Mouse (Mus musculus) liver, embryonic 12.5 days (tissue): Measurements from ENCODE around the gene Chrna9. TPM values are rescaled to one million over a fixed set of nuclear protein-coding genes. Genes with fewer than 3 reads are reported as not detected.

ENCODE experiments used
- ATAC-seq: fragments of 200-750 bp; cut with Nextera tagmentation; 2 replicates; pipeline ENCODE4 v1.8.0; 2017; ENCODE audit warnings: moderate number of reproducible peaks, mild to moderate bottlenecking, moderate library complexity
- H3K27ac ChIP-seq: fragments of 300-500 bp; sonication (generic); 2 replicates; pipeline ENCODE4 v1.5.1; 2016; ENCODE audit warnings: mild to moderate bottlenecking
- H3K27me3 ChIP-seq: fragments of 300-500 bp; sonication (generic); replicated peaks from 2 replicates; pipeline ENCODE4 v1.6.1; 2016; ENCODE audit warnings: mild to moderate bottlenecking, moderate library complexity
- H3K36me3 ChIP-seq: fragments of 300-500 bp; sonication (generic); 2 replicates; pipeline ENCODE4 v1.6.1; 2016; ENCODE audit warnings: mild to moderate bottlenecking, moderate library complexity
- H3K4me1 ChIP-seq: fragments of 300-500 bp; sonication (generic); 2 replicates; pipeline ENCODE4 v1.6.1; 2016
- H3K4me2 ChIP-seq: fragments of 300-500 bp; sonication (generic); 2 replicates; pipeline ENCODE4 v1.6.1; 2016; ENCODE audit warnings: mild to moderate bottlenecking, moderate library complexity
- H3K4me3 ChIP-seq: fragments of 300-500 bp; sonication (generic); 2 replicates; pipeline ENCODE4 v1.5.1; 2016; ENCODE audit warnings: mild to moderate bottlenecking, moderate library complexity
- H3K9ac ChIP-seq: fragments of 300-500 bp; sonication (generic); 2 replicates; pipeline ENCODE4 v1.6.1; 2016; ENCODE audit warnings: mild to moderate bottlenecking, moderate library complexity
- H3K9me3 ChIP-seq: fragments of 300-500 bp; sonication (generic); replicated peaks from 2 replicates; pipeline ENCODE4 v1.6.1; 2016; ENCODE audit warnings: mild to moderate bottlenecking, moderate library complexity
- WGBS: fragments of 180-500 bp; shearing (Covaris S2); methylation state at CpG from one replicate; pipeline ENCODE4 v1.1.7; 2016; ENCODE audit not compliant: insufficient replicate concordance; 5-methylcytosine and 5-hydroxymethylcytosine counted together
- polyA plus RNA-seq: library from polyadenylated mRNA; unstranded; fragments of >200 nt; fragmentation: Nextera tagmentation; extraction: Ambion mirVana; gene quantifications from 2 replicates; pipeline ENCODE4 v1.2.1, GENCODE M21; 2016

The Chrna9 gene
- polyA plus RNA-seq, 1 experiment from 2014 or later: not detected

GRCm38 (mm10) chr5:65920701-65921426, 13.9 kb upstream of the Chrna9 start:
- Histone ChIP-seq H3K4me3 (no peak overlapping the region), H3K9me3 (no peaks in the 10 kb centered on the region), H3K4me1 (peaks cover 9% of the 10 kb centered on the region; the same call in 1 of the 2 replicates), H3K36me3 (no peaks in the 10 kb centered on the region), H3K27ac (no peak overlapping the region), H3K27me3 (no peaks in the 10 kb centered on the region), H3K9ac (no peak overlapping the region), H3K4me2 (no peak overlapping the region)
- no peak for ATAC-seq
- 70% methylated on average over 12 of the region's 12 CpGs for WGBS

GRCm38 (mm10) chr5:65921477-65922138, 13.1 kb upstream of the Chrna9 start:
- no peak for ATAC-seq
- Histone ChIP-seq H3K27ac (no peak overlapping the region), H3K27me3 (no peaks in the 10 kb centered on the region), H3K4me1 (peaks cover 9% of the 10 kb centered on the region; the same call in 1 of the 2 replicates), H3K9me3 (no peaks in the 10 kb centered on the region), H3K9ac (no peak overlapping the region), H3K36me3 (no peaks in the 10 kb centered on the region), H3K4me3 (no peak overlapping the region), H3K4me2 (no peak overlapping the region)
- 60% methylated on average over 9 of the region's 9 CpGs for WGBS

GRCm38 (mm10) chr5:65926666-65927065, 8.1 kb upstream of the Chrna9 start:
- Histone ChIP-seq H3K27me3 (no peaks in the 10 kb centered on the region), H3K9me3 (no peaks in the 10 kb centered on the region), H3K4me3 (no peak overlapping the region), H3K4me2 (no peak overlapping the region), H3K27ac (no peak overlapping the region), H3K4me1 (no peaks in the 10 kb centered on the region), H3K9ac (no peak overlapping the region), H3K36me3 (no peaks in the 10 kb centered on the region)
- ATAC-seq: no peak
- 74% methylated on average over 6 of the region's 6 CpGs for WGBS

GRCm38 (mm10) chr5:65929162-65929561, 5.6 kb upstream of the Chrna9 start:
- Histone ChIP-seq H3K27me3 (no peaks in the 10 kb centered on the region), H3K4me3 (no peak overlapping the region), H3K36me3 (no peaks in the 10 kb centered on the region), H3K4me1 (no peaks in the 10 kb centered on the region), H3K4me2 (no peak overlapping the region), H3K27ac (no peak overlapping the region), H3K9ac (no peak overlapping the region), H3K9me3 (no peaks in the 10 kb centered on the region)
- ATAC-seq: no peak
- 30% methylated on average over 7 of the region's 7 CpGs for WGBS

GRCm38 (mm10) chr5:65930171-65930570, 4.5 kb upstream of the Chrna9 start:
- Histone ChIP-seq H3K4me3 (no peak overlapping the region), H3K9ac (no peak overlapping the region), H3K4me1 (no peaks in the 10 kb centered on the region), H3K27me3 (no peaks in the 10 kb centered on the region), H3K36me3 (no peaks in the 10 kb centered on the region), H3K9me3 (no peaks in the 10 kb centered on the region), H3K27ac (no peak overlapping the region), H3K4me2 (no peak overlapping the region)
- 65% methylated on average over 4 of the region's 4 CpGs for WGBS
- ATAC-seq: no peak

- 68% methylated on average over 4 of the region's 4 CpGs for WGBS
- no peak overlapping the region for H3K27ac ChIP-seq
- no peak overlapping the region for H3K9ac ChIP-seq
- H3K9me3 ChIP-seq: no peaks in the 10 kb centered on the region
- no peaks in the 10 kb centered on the region for H3K4me1 ChIP-seq
- ATAC-seq: no peak
- H3K4me3 ChIP-seq: no peak overlapping the region
- no peaks in the 10 kb centered on the region for H3K36me3 ChIP-seq
- 0 out of 2 replicates have a peak, but pooled peaks cover 2% of the 10 kb centered on the region for H3K27me3 ChIP-seq
- no peak overlapping the region for H3K4me2 ChIP-seq
These were observed 1.5 kb upstream of the Chrna9 start for GRCm38 (mm10) chr5:65933258-65933657.

- 74% methylated on average over 2 of the region's 2 CpGs for WGBS
- no peak overlapping the region for H3K4me3 ChIP-seq
- no peak overlapping the region for H3K9ac ChIP-seq
These were observed 957 bp upstream of the Chrna9 start for GRCm38 (mm10) chr5:65933764-65934163.

GRCm38 (mm10) chr5:65937011-65937726, 2.4 kb downstream of the Chrna9 start:
- no peak for ATAC-seq
- no peaks in the 10 kb centered on the region for H3K36me3 ChIP-seq
- no peaks in the 10 kb centered on the region for H3K9me3 ChIP-seq
- H3K9ac ChIP-seq: no peak overlapping the region
- H3K4me2 ChIP-seq: no peak overlapping the region
- no peaks in the 10 kb centered on the region for H3K4me1 ChIP-seq
- no peak overlapping the region for H3K27ac ChIP-seq
- 49% methylated on average over 11 of the region's 11 CpGs for WGBS
- H3K4me3 ChIP-seq: no peak overlapping the region
- peaks cover 2% of the 10 kb centered on the region; the same call in 1 of the 2 replicates for H3K27me3 ChIP-seq

More at GRCm38 (mm10) chr5:65933764-65934163, 957 bp upstream of the Chrna9 start:
- no peaks in the 10 kb centered on the region for H3K36me3 ChIP-seq
- H3K9me3 ChIP-seq: no peaks in the 10 kb centered on the region
- 0 out of 2 replicates have a peak, but pooled peaks cover 2% of the 10 kb centered on the region for H3K27me3 ChIP-seq
- H3K4me1 ChIP-seq: no peaks in the 10 kb centered on the region
- no peak overlapping the region for H3K27ac ChIP-seq
- no peak overlapping the region for H3K4me2 ChIP-seq
- no peak for ATAC-seq

- H3K4me1 ChIP-seq: no peaks in the 10 kb centered on the region
These were observed 3.4 kb downstream of the Chrna9 start for GRCm38 (mm10) chr5:65937998-65938715.

GRCm38 (mm10) chr5:65941145-65941544, 6.4 kb downstream of the Chrna9 start:
- no peak for ATAC-seq
- no peak overlapping the region for H3K4me2 ChIP-seq
- peaks cover 2% of the 10 kb centered on the region; the same call in 1 of the 2 replicates for H3K27me3 ChIP-seq
- H3K4me1 ChIP-seq: no peaks in the 10 kb centered on the region
- H3K27ac ChIP-seq: no peak overlapping the region
- H3K4me3 ChIP-seq: no peak overlapping the region
- H3K9ac ChIP-seq: no peak overlapping the region
- 54% methylated on average over 4 of the region's 4 CpGs for WGBS
- H3K9me3 ChIP-seq: no peaks in the 10 kb centered on the region
- H3K36me3 ChIP-seq: no peaks in the 10 kb centered on the region

More at GRCm38 (mm10) chr5:65937998-65938715, 3.4 kb downstream of the Chrna9 start:
- no peak overlapping the region for H3K27ac ChIP-seq
- no peak overlapping the region for H3K4me2 ChIP-seq
- H3K4me3 ChIP-seq: no peak overlapping the region
- H3K9ac ChIP-seq: no peak overlapping the region
- H3K27me3 ChIP-seq: peaks cover 2% of the 10 kb centered on the region; the same call in 1 of the 2 replicates
- WGBS: 46% methylated on average over 9 of the region's 9 CpGs
- H3K36me3 ChIP-seq: no peaks in the 10 kb centered on the region
- ATAC-seq: peak; percentile 70; the same call in 1 of the 2 replicates
- H3K9me3 ChIP-seq: no peaks in the 10 kb centered on the region

GRCm38 (mm10) chr5:65949822-65950221, 15.1 kb downstream of the Chrna9 start:
- Histone ChIP-seq H3K36me3 (no peaks in the 10 kb centered on the region), H3K9ac (no peak overlapping the region), H3K4me2 (no peak overlapping the region), H3K9me3 (no peaks in the 10 kb centered on the region), H3K27ac (no peak overlapping the region), H3K4me1 (no peaks in the 10 kb centered on the region), H3K27me3 (peaks cover 6% of the 10 kb centered on the region; the same call in 1 of the 2 replicates), H3K4me3 (no peak overlapping the region)
- no peak for ATAC-seq
- 78% methylated on average over 3 of the region's 3 CpGs for WGBS
